Mouse (Mus musculus) megakaryocyte, embryonic 14.5 days (primary cell): ENCODE measurements around the gene Elk3.

Experiments
- FLI1 ChIP-seq: IDR thresholded peaks from 2 replicates; pipeline ENCODE4 v1.6.1; 2012; ENCODE audit warnings: low read length, inconsistent platforms, mixed read lengths
- GATA1 ChIP-seq: IDR thresholded peaks from 3 replicates; pipeline ENCODE4 v1.6.1; 2012; ENCODE audit warnings: mixed read lengths, low read length, inconsistent platforms, borderline replicate concordance

DNA sequence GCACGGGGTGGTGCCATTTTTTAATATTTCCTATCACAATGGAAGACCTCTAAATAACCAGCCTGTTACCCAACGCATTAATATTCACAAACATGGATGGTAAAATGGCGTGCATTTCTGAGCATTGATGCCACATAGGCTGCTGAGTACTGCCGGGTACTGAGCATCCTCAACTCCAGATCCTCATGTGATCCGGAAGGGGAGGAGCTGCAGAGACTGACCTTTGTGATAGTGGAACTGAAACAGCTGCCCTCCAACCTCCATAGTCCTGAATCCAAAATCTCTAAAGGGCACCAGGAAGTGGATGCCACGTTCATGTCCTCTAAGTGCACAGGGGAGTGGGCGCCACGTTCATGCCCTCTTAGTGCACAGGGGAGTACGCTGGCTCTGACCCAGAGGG, 31.9 kb downstream of the Elk3 start:
- no peak for TF ChIP-seq GATA1
- TF ChIP-seq FLI1, result no peak
